Mouse (Mus musculus) heart, adult 2 months (tissue): ENCODE measurements around the gene Klhl26. TPM values are rescaled to one million over a fixed set of nuclear protein-coding genes. Genes with fewer than 3 reads are reported as not detected.
A peak's percentile ranks its signal among the peaks of the same experiment; 100 is the strongest.
"Not testable (repeated sequence)": the region's sequence is repeated elsewhere in the genome, so short reads cannot be mapped to it uniquely, and the experiment has no call there.

Source experiments
- DNase-seq, 2 experiments: peaks; one replicate each; pipeline ENCODE4 v3.0.0; 2021
- H3K27ac ChIP-seq: fragments of 200-600 bp; 2 replicates; pipeline ENCODE4 v1.8.1; 2022
- H3K27me3 ChIP-seq: fragments of 200-500 bp; 2 replicates; pipeline ENCODE4 v1.6.1; 2012; ENCODE audit warnings: mild to moderate bottlenecking, low read length, inconsistent platforms, mixed read lengths; ENCODE audit not compliant: control insufficient read depth, insufficient read depth
- H3K36me3 ChIP-seq: fragments of 200-500 bp; 2 replicates; pipeline ENCODE4 v1.6.1; 2012; ENCODE audit warnings: low read length, inconsistent platforms; ENCODE audit not compliant: control insufficient read depth, insufficient read depth
- H3K4me1 ChIP-seq: fragments of 200-500 bp; 2 replicates; pipeline ENCODE4 v1.6.1; 2011; ENCODE audit warnings: low read length; ENCODE audit not compliant: control insufficient read depth, insufficient read depth
- H3K4me3 ChIP-seq: fragments of 200-600 bp; 2 replicates; pipeline ENCODE4 v1.8.1; 2022
- H3K79me2 ChIP-seq: fragments of 200-500 bp; replicated peaks from 2 replicates; pipeline ENCODE4 v1.6.1; 2012; ENCODE audit warnings: mild to moderate bottlenecking, inconsistent platforms, low read length, moderate library complexity, mixed read lengths; ENCODE audit not compliant: control insufficient read depth, insufficient read depth
- H3K9ac ChIP-seq: fragments of 200-500 bp; 2 replicates; pipeline ENCODE4 v1.6.1; 2012; ENCODE audit warnings: low read depth, mild to moderate bottlenecking, control low read depth, inconsistent platforms, low read length, mixed read lengths
- CTCF ChIP-seq: fragments of 200-600 bp; IDR thresholded peaks from 2 replicates; pipeline ENCODE4 v1.8.1; 2022; ENCODE audit warnings: antibody characterized with exemption, mild to moderate bottlenecking, moderate library complexity
- EP300 ChIP-seq: fragments of 200-500 bp; IDR thresholded peaks from 2 replicates; pipeline ENCODE4 v1.6.1; 2011; ENCODE audit warnings: low read depth, low read length, control low read depth; ENCODE audit not compliant: insufficient read depth
- POLR2A ChIP-seq: fragments of 200-500 bp; IDR thresholded peaks from 2 replicates; pipeline ENCODE4 v1.6.1; 2011; ENCODE audit warnings: mild to moderate bottlenecking, low read depth, low read length, control low read depth; ENCODE audit not compliant: insufficient read depth
- WGBS: fragments of 180-500 bp; shearing (Covaris S2); methylation state at CpG from one replicate; pipeline ENCODE4 v1.1.7; 2018; 5-methylcytosine and 5-hydroxymethylcytosine counted together
- intact Hi-C: fragments of 180-260 bp; cut with DNase I; formaldehyde crosslinking; loops from one replicate; pipeline ENCODE4 v1.15.1; 2025
- polyA plus RNA-seq: library from polyadenylated mRNA; depleted of rRNA; stranded (reverse); fragments of >200 nt; gene quantifications from 2 replicates; pipeline ENCODE4 v1.2.3, GENCODE M21; 2012
- total RNA-seq, 2 experiments: library from RNA; stranded (reverse); gene quantifications; 2 replicates each; pipeline ENCODE4 v1.2.3; 2021

Gene Klhl26
- total and polyA plus RNA-seq, 3 experiments = 8.1 to 18.8 (median 8.6) TPM

DNA sequence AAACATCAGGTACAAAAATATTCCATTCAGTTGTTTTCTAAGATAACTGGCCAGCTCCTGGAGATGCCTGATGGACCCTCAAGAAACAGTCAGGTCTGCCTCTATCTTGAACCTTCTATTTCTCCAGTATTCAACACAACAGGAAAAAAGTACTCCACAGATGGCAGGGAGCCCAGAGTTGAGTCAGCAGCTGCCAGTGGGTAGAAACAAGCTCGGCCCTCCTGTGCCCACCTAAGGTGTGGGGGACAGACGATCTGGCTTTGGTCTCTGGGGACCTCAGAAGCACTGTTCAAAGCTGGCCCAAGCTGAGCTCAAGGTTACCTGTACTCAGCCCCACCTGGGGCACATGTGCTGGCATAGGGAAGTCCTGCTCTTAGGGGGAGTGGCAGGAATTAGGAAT is 36.7 kb upstream of the Klhl26 start:
- Histone ChIP-seq H3K27ac (no peak overlapping the region; the same call in 1 of the 2 replicates), H3K4me1 (peaks cover 6% of the 10 kb centered on the region), H3K27me3 (no peaks in the 10 kb centered on the region), H3K36me3 (peaks cover 2% of the 10 kb centered on the region; the same call in 1 of the 2 replicates), H3K9ac (no peak overlapping the region), H3K4me3 (no peak overlapping the region), H3K79me2 (peaks cover 3% of the 10 kb centered on the region)
- TF ChIP-seq EP300 = no peak
- no peak for TF ChIP-seq CTCF
- no peak for TF ChIP-seq POLR2A
- 10% methylated on average over 2 of the region's 2 CpGs for WGBS
- no peak for DNase-seq
- intact Hi-C loops = no loop called here

DNA sequence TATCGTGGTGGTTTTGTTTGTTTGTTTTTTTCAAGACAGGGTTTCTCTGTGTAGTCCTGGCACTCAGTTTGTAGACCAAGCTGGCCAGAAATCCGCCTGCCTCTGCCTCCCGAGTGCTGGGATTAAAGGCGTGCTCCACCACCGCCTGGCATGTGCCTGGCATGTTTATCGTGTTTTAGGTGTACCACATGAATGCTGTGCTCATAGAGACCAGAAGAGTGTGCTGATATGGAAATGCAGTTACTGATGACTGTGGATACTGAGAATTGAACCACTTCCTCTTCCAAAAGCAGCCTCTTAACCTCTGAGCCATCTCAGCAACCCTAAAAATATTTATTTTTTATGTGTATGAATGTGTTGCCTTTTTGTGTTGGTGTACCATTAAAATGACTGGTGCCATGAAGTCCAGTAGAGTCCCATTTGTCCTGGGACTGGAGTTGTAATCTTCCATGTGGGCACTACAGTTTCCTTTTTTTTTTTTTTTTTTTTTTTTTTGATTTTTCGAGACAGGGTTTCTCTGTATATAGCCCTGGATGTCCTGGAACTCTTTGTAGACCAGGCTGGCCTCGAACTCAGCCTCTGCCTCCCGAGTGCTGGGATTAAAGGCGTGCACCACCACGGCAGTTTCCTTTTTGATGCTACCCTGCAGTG is 35.6 kb upstream of the Klhl26 start:
- intact Hi-C loops = no loop called here
- Histone ChIP-seq H3K4me3 (no peak overlapping the region), H3K9ac (no peak overlapping the region), H3K27me3 (no peaks in the 10 kb centered on the region), H3K36me3 (peaks cover 2% of the 10 kb centered on the region; the same call in 1 of the 2 replicates), H3K79me2 (peaks cover 3% of the 10 kb centered on the region), H3K4me1 (peaks cover 6% of the 10 kb centered on the region), H3K27ac (no peak overlapping the region)
- no peak for DNase-seq
- WGBS = 84% methylated on average over 11 of the region's 11 CpGs
- TF ChIP-seq POLR2A (no peak), EP300 (no peak), CTCF (no peak)

DNA sequence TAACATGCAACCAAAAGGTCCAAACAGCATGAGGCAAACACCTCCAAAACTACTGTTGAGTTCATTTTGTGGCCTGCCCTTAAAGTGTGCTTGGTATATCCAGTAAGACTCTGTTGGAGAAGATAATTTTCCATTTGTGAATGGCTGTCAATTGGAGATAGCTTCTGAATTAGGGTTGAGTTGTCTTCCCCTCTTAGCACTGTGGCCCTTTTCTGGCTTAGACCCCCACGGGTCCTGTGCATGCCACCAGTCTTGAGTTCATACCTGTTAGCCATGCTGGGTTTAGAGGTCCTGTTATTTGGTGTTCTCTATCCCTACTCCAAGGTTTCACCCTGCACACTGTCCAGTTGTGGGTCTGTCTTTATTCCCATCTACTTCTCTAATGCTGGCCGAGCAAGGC is 35.0 kb upstream of the Klhl26 start:
- Histone ChIP-seq H3K9ac (no peak overlapping the region), H3K36me3 (peaks cover 2% of the 10 kb centered on the region; the same call in 1 of the 2 replicates), H3K4me3 (no peak overlapping the region), H3K79me2 (peaks cover 3% of the 10 kb centered on the region), H3K27ac (no peak overlapping the region), H3K27me3 (no peaks in the 10 kb centered on the region), H3K4me1 (peaks cover 6% of the 10 kb centered on the region)
- no peak for DNase-seq
- intact Hi-C loops = no loop called here
- TF ChIP-seq CTCF (no peak), EP300 (no peak), POLR2A (no peak)
- 96% methylated on average over 2 of the region's 2 CpGs for WGBS

DNA sequence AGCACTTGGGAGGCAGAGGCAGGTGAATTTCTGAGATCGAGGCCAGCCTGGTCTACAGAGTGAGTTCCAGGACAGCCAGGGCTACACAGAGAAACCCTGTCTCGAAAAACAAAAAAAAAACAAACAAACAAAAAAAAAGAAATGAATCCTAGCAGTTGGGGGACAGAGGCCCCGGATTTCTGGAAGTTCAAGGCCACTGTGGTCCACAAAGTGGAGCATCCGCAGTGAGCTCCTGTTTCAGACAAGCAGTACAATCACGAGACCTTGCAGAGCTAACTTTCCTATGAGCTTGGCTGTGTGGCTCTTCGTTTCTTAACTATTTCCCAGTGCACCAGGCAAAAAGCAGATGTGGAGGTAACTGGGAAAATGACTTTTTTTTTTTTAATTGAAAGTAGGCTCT is 34.4 kb upstream of the Klhl26 start:
- H3K4me1 ChIP-seq, H3K36me3 ChIP-seq, DNase-seq, intact Hi-C loops, H3K9ac ChIP-seq, H3K79me2 ChIP-seq, H3K27me3 ChIP-seq: not testable (repeated sequence)
- Histone ChIP-seq H3K4me3 (peak overlapping the region; percentile 68), H3K27ac (peak overlapping the region; percentile 87)
- 68% methylated on average over 6 of the region's 6 CpGs for WGBS

DNA sequence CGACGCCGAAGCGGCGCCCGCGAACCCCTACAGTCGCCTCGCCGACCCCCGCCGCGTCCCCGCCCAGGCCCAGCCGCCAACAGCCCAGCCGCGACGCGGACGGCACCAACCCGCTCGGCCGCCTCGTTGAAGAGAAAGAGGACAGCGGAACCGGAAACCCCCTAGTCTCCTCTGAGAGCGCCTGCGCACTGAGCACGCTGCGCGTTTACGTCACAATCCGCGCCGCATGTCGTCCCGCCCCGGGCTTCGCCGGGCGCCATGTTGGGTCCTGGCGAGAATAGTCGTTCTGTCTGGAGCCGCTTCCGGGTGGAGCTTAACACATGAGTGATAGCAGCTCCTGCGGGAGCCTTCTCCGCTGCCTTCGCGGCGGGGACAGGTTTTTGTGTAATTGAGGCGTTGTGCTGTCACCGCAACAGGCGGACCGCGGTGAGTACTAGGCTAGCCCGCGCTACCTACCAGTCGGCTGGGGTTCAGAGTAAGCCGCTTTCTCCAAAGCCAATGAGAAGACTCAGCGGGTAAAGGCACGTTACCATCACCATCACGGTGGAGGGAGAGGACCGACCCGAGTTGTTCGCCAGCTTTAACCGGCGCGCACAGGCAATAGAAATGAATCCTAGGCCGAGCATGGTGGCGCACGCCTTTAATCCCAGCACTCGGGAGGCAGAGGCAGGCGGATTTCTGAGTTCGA is 33.6 kb upstream of the Klhl26 start, which contains the start of gene Uba52:
Gene Uba52 (minus strand): TSS at position 574 of the 688 bp plus-strand sequence.
- H3K4me1 ChIP-seq = peaks cover 12% of the 10 kb centered on the region
- peak; percentile 94 for TF ChIP-seq POLR2A
- peak; percentile 80; the same call in 1 of the 2 replicates for TF ChIP-seq EP300
- no peak for TF ChIP-seq CTCF
- DNase-seq = peak; percentile 97 to 98
- peaks cover 3% of the 10 kb centered on the region for H3K79me2 ChIP-seq
- H3K36me3 ChIP-seq = peaks cover 2% of the 10 kb centered on the region; the same call in 1 of the 2 replicates
- H3K27ac ChIP-seq = peak within 1 kb of the TSS; percentile 87
- peak within 1 kb of the TSS; percentile 68 for H3K4me3 ChIP-seq
- intact Hi-C loops = loop anchor here (1.0 kb wide), 1 partner anchor 13 kb away; no protein-coding TSS in a partner anchor
- under 1% methylated on average over 74 of the region's 74 CpGs for WGBS
- H3K9ac ChIP-seq = peak within 1 kb of the TSS; percentile 85
- H3K27me3 ChIP-seq = no peaks in the 10 kb centered on the region
